Mouse (Mus musculus): ENCODE results near the gene Arf6.
A peak's percentile ranks its signal among the peaks of the same experiment; 100 is the strongest.
"Not testable (repeated sequence)": the region's sequence is repeated elsewhere in the genome, so short reads cannot be mapped to it uniquely, and the experiment has no call there.

Gene Arf6

DNA sequence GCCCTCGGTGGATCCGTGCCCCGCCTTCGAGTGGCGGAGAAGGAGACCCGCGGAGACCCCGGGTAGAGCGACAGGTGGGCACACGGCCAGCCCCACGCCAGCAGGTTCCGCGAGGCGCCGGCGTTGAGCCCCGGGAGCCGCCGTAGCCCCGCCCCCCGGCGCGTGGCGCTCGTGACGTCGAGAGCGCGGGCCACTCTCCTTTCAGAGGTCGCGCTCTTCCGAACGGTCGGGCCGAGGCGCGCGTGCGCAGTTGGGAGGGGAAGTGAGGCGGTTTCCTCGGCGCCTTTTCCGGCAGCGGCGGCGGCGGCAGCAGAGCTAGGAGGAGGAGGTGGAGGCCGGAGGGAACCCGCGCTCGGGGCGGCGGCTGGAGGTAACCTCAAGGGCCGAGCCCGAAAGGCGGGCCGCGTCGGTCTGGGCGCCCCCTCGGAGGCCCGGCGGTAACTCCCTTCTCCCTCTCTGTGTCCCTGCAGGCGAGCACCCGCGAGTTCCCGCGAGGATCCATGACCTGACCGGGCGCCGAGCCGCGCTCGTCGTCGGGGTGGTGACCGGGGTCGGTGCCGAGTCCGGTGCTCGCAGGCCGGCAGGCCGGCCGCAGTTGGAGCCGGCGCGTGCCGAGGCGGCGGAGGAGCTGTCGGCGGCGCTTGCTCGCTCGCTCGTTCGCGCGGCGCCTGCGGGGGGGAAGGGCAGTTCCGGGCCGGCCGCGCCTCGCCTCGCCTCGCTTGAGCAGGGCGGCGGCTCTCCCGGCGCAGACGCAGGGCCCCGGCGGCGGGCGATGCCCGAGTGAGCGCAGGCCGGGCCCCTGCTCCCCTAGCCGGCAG is at the start of gene Arf6, which contains the start of gene Gm9887:
TSS of gene Arf6 (plus strand) at position 297 of the 818 bp plus-strand sequence.
TSS of gene Gm9887 (minus strand) at position 605 of the 818 bp plus-strand sequence.
- peak; percentile 97 for DNase-seq (ENCODE audit: low read depth in 2 of 2, low spot score in 2 of 2)

DNA sequence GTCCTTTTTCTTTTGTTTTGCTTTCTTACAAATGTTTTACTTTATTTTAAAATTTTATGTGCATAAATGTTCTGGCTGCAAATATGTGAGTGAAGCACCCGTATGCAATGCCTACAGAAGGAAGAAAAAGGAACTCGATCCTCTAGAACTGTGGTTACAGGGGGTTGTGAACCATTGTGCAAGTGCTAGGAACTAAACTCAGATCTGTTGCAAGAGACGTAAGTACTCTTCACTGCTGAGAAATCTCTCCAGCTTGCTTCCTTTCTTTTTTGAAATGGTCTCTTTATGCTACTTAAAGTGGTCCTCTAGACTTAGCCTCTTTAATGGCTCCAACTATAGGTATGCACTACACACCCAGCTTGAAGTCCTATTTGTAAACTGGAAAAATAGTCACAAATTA is 40.8 kb upstream of the Arf6 start:
- no peak for DNase-seq (ENCODE audit: low read depth in 2 of 2, low spot score in 2 of 2)

DNA sequence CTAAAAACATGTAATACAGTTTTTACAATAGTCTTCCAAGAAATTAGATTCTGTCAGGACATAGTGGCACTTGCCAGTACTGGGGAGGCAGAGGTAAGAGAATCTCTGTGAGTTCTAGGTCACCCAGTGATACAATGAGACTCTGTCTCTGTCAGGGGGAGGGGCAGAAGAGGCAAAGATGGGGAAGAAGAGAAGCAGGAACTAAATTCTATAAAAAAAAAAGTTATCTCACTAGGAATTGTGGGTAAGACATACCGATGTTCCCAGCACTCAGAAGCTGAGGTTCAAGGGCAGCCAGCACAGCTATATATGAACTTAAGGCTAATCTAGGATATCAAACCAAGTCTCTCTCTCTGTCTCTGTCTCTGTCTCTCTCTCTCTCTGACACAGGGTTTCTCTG is 39.8 kb upstream of the Arf6 start:
- DNase-seq (ENCODE audit: low read depth in 2 of 2, low spot score in 2 of 2), result no peak

DNA sequence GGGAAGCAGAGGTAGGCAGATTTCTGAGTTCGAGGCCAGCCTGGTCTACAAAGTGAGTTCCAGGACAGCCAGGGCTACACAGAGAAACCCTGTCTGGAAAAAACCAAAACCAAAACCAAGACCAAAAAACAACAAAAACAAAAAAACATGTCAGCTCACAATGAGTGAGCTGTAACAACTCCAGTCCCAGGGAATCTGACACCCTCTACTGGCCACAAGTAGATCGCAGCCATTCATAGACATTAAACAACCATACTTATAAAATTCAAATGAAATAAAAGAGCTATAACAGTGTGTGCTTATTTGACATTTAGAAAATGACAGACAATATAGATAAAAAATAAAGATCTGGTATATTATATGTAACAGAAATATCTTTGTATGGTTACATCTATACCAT is 38.4 kb upstream of the Arf6 start:
- peak; percentile 15 to 59 for DNase-seq (ENCODE audit: low read depth in 2 of 2, low spot score in 2 of 2)

- no peak for DNase-seq (ENCODE audit: low read depth in 2 of 2, low spot score in 2 of 2)
These were observed 22.0 kb upstream of the Arf6 start for GRCm38 (mm10) chr12:69349928-69350327.

DNA sequence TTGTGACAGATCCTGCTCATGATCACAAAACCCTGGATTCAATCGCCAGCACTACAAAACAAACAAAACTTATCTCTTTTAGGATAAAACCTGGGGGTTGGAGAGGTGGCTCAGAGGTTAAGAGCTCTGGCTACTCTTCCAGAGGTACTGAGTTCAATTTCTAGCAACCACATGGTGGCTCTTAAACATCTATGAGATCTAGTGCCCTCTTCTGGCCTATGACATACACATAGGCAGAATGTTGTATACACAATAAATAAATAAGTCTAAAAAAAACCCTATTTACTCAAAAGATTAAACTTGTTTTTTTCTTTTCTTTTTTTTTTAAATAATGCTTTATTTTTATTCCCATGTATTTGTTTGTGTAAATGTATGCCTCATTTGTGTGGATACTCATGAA is 20.3 kb upstream of the Arf6 start:
- DNase-seq (ENCODE audit: low read depth in 2 of 2, low spot score in 2 of 2), result no peak

DNA sequence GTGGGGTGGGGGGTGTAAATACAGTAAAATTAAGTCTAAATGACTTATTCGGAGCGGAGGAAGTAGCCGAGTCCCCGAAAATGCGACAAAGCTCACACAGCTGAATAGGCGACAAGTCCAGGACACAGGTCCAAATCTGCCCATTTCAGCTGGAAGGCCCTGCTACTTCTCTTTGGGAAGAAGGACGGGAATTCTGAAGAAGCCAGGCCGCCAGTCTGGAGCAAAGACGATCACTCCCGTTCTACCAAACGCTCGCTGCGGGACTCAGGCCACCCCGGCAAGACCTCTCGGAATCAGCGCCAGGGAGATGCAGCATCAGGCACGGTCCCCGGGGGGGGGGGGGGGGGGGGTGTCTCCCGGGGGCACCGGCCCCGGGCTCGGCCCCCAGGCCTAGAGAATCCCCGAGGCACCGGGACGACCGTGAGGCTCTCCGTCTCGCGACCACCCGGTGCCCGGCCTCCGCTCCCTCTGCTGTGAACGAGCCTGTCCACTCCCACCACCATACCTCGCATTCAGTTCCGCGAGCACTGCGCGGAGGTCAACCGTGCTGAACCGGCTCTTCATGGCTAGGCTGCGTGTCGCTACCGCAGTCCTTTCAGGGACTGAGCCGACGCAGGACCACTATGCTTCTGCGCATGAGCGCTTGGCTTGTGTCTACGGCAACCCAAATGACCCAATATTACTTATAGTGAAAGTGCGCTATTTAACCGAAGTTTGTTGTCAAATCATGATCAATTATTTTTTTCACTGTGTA is 15.2 kb upstream of the Arf6 start, which contains the start of gene Nemf:
TSS of gene Nemf (minus strand) at position 620 of the 754 bp plus-strand sequence.
- peak; percentile 60 to 73 for DNase-seq (ENCODE audit: low read depth in 2 of 2, low spot score in 2 of 2)

DNA sequence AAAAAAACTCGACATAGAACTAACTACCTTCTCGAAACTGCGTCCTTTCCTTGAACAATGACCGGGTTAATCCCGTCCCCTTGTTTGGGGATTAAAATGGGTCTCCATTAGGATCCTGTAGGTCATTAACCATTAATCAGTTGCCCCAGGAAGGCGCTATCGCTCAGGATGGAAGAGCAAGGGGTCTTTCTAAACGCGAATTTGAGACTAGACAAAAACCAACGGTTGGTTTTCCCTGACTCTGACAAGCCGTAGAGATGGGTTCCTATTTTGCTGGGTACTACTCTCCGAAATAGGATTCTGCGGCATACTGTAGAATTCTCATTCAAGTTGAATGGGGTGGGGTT is 14.7 kb upstream of the Arf6 start:
- DNase-seq (ENCODE audit: low read depth in 2 of 2, low spot score in 2 of 2), result no peak

- DNase-seq (ENCODE audit: low read depth in 2 of 2, low spot score in 2 of 2), result peak; percentile 76 to 78
These were observed 11.3 kb upstream of the Arf6 start for GRCm38 (mm10) chr12:69360655-69360996.

- peak; percentile 100 for DNase-seq (ENCODE audit: low read depth in 2 of 2, low spot score in 2 of 2)
These were observed 10.7 kb upstream of the Arf6 start for GRCm38 (mm10) chr12:69360997-69361899.

DNA sequence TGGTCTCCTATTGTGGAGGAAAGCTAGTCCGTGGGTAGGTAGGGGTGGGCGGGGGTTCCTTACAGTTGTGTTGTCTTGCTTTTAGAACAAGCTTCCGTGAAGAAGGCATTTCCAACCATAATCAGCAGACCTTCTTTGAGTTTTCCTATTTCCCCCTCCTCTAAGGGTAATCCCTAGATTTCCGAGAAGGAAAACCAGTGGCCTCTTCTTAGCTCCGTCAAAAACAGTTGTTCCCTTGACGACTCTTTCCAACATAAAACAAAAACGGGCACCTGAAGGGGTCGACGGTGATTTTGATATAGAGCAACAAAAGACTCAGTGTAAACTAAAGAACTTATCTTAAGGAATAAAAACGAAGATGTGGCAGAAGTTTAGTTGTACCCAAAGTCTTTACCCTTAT is 10.0 kb upstream of the Arf6 start:
- DNase-seq (ENCODE audit: low read depth in 2 of 2, low spot score in 2 of 2), result no peak

DNA sequence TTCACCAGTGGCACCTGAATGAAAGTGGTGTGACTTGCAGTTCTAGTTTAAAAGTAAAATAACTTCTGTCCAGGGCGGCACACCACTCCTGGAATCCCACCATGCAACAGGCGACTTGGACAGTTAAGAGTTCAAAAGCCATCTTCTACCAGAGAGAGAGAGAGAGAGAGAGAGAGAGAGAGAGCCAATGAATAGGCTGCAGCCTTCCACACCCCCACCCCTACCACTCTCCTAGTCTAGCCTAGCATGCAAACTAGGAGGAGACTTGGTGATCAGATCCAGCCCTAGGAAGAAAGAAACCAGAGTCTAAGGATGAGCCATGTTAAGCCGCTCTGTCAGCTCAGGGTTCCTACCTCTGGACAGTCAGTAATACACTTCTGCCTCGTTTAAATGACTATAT is 9.6 kb upstream of the Arf6 start:
- no peak for DNase-seq (ENCODE audit: low read depth in 2 of 2, low spot score in 2 of 2)

GRCm38 (mm10) chr12:69363110-69363509 is 8.8 kb upstream of the Arf6 start:
- not testable (repeated sequence) for DNase-seq (ENCODE audit: low read depth in 2 of 2, low spot score in 2 of 2)

DNA sequence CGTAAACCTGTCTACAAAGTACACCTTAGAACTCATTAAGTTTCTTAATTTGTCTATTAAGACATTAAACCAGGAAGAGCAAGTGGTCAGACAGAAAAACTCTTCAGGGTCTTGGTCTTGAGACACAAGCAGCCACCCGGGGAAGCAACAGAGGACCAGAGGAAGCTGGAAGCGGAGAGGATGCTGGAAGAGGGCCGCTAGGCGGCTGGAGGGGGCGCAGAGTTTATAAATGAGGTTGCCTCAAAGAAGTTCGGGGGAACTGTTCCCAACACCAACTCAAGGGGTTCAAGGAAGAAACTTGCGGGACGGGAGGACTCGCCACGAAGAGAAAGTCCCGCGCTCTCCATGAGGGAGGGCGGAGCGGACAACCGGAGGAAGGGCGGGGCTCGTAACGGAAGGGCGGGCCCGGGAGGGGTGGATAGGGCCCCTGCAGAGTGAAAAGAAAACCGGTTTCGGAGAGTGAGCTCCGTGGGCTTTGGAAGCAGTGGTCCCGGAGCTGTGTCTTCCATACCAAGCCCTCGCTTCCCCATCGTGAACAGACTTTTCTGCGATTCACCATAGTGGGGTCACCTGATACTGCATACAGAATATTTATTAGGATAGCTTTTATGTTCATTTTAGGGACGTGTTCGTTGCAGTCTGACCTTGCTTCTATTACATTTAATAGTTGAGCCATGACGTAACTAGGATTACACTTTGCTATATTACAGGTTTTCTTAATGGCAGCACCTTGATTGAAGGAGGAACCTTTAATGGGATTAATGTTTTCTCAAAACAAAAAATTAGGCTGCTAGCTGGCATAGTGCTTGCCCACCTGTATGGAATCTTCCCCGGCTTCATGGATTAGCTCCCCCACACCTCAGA is 7.8 kb upstream of the Arf6 start:
- peak; percentile 50 to 54 for DNase-seq (ENCODE audit: low read depth in 2 of 2, low spot score in 2 of 2)

GRCm38 (mm10) chr12:69365757-69366156 is 6.2 kb upstream of the Arf6 start:
- no peak for DNase-seq (ENCODE audit: low read depth in 2 of 2, low spot score in 2 of 2)

- DNase-seq (ENCODE audit: low read depth in 2 of 2, low spot score in 2 of 2), result no peak
These were observed 5.5 kb upstream of the Arf6 start for GRCm38 (mm10) chr12:69366424-69366823.

GRCm38 (mm10) chr12:69367557-69367956 is 4.4 kb upstream of the Arf6 start:
- DNase-seq (ENCODE audit: low read depth in 2 of 2, low spot score in 2 of 2), result no peak

DNA sequence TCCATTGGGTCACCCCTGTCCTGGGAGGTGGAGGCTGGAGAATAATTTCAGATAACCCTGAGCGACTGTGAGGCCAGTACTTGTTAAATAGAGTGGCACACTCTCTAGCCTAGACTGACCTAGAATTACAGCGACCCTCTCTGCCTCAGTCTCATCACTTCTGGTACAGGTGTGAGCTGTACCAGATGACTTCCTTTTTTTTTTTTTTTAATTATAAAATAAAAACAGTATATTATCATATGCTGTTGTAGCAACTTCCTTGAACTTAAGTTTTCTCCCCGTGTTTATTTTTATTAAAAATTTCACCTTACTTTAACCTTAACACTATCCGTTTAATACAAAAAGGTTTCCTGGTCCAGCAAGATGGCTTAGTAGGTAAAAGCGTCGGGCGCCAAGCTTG is 1.0 kb upstream of the Arf6 start:
- DNase-seq (ENCODE audit: low read depth in 2 of 2, low spot score in 2 of 2), result no peak

DNA sequence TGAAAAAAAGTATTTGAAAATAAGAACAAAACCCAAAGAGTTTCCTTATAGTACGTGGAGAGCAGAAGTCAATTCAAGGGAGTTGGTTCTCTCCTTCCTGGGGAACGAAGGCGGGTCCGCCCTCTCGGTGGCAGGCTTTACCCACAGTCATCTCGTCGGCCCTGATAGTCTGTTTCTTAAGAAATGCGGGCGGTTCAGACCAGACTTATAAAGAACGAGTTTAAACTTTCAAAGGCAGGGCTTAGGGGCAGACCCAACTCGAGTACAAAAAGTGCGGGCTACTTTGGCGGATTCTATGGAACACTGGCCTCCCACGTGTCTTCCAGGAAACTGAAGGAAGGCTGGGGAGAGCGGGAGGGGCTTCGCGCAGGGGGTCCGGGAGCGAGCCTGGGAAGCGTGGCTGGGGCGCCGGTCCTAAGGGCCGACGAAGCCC is 513 bp upstream of the Arf6 start:
- peak; percentile 72 to 79 for DNase-seq (ENCODE audit: low read depth in 2 of 2, low spot score in 2 of 2)

DNA sequence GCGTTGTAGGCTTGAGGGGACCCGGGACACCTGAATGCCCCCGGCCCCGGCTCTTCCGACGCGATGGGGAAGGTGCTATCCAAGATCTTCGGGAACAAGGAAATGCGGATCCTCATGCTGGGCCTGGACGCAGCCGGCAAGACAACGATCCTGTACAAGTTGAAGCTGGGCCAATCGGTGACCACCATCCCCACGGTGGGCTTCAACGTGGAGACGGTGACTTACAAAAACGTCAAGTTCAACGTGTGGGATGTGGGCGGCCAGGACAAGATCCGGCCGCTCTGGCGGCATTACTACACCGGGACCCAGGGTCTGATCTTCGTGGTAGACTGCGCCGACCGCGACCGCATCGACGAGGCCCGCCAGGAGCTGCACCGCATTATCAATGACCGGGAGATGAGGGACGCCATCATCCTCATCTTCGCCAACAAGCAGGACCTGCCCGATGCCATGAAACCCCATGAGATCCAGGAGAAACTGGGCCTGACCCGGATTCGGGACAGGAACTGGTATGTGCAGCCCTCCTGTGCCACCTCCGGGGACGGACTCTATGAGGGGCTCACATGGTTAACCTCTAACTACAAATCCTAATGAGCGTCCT is 881 bp downstream of the Arf6 start:
- DNase-seq (ENCODE audit: low read depth in 2 of 2, low spot score in 2 of 2), result peak; percentile 12 to 16

Measured in CD8-positive naive resting alpha-beta T cell, adult 2 months (primary cell).